Mouse (Mus musculus): ENCODE measurements around the gene Cep295. TPM values are rescaled to one million over a fixed set of nuclear protein-coding genes. Genes with fewer than 3 reads are reported as not detected.
A peak's percentile ranks its signal among the peaks of the same experiment; 100 is the strongest.
"Not testable (repeated sequence)": the region's sequence is repeated elsewhere in the genome, so short reads cannot be mapped to it uniquely, and the experiment has no call there.

Cep295 gene
- polyA plus RNA-seq, 2 experiments = 9.6 to 15.7 TPM

DNA sequence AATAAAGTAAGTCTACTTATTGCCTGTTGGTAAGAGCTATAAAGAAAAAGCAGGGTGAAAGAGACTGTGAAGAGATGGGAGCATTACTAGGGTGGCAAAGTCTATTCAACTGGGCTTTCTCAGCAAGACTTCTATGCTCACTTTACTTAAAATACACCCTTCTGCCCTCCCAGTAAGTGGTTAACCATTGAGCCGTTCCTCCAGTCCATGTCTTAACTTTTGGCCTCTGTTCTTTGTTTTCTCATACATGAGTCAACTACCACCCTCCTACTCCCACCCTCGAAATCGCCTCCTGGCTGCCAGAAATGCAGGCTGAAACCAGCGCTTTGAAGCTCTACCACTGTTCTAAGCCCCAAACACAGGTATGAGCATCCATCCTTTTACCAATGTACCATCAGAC, 19.8 kb downstream of the Cep295 start:
- no peak for TF ChIP-seq EP300 (IDR thresholded peaks at IDR 0.05; ENCODE audit: low read depth)
- no peak for TF ChIP-seq CTCF (IDR thresholded peaks at IDR 0.05; ENCODE audit: low read depth)
- Histone ChIP-seq H3K4me2 (ENCODE audit: low read depth) (no peak overlapping the region), H3K36me3 (replicated peaks; ENCODE audit: control insufficient read depth, insufficient read depth, low read depth) (peaks cover 68% of the 10 kb centered on the region), H3K9ac (replicated peaks) (no peak overlapping the region), H3K27ac (no peak overlapping the region), H3K9me3 (ENCODE audit: control insufficient read depth, low read length) (no peaks in the 10 kb centered on the region), H3K4me1 (replicated peaks; ENCODE audit: control insufficient read depth in 2 of 2, insufficient read depth in 2 of 2, low read length in 1 of 2) (no peaks in the 10 kb centered on the region), H3K27me3 (ENCODE audit: control insufficient read depth, insufficient read depth, low read length) (no peaks in the 10 kb centered on the region), H3K4me3 (ENCODE audit: insufficient read depth in 1 of 2, low read depth in 2 of 2, low read length in 2 of 2) (no peak overlapping the region)
- WGBS (ENCODE audit: insufficient replicate concordance) = 85% methylated on average over 4 of the region's 4 CpGs
- no peak for DNase-seq (ENCODE audit: low read depth in 3 of 3, low spot score in 3 of 3)
- no peak for ATAC-seq (ENCODE audit: insufficient read depth)

DNA sequence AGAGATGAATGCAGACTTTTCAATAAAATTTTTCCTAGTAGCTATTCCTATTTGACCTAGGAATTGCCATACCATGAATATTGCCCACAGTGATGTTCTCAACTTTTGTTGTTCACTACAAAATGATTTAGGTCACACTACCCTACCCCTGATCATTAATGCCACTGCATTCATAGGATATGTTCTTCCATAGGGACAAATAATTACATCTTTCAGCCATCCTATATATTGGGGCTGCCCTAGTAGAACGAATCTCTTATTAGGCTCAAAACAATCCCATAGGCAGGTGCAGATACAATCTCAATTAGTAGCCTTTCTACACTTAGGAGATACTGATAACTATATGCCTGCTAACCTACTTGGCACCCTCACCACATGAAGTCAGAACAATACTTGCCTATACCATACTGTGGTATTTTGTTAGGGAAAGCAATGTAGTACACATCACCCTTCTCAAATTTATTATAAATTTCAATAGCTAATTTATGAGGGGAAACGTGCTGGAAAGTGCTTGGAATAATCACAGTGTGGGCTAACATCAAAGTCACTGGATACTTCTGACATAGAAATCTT, 39.3 kb downstream of the Cep295 start:
- TF ChIP-seq CTCF (IDR thresholded peaks at IDR 0.05; ENCODE audit: low read depth) = no peak
- no peak for TF ChIP-seq EP300 (IDR thresholded peaks at IDR 0.05; ENCODE audit: low read depth)
- H3K36me3 ChIP-seq (replicated peaks; ENCODE audit: control insufficient read depth, insufficient read depth, low read depth) = peaks cover 58% of the 10 kb centered on the region

DNA sequence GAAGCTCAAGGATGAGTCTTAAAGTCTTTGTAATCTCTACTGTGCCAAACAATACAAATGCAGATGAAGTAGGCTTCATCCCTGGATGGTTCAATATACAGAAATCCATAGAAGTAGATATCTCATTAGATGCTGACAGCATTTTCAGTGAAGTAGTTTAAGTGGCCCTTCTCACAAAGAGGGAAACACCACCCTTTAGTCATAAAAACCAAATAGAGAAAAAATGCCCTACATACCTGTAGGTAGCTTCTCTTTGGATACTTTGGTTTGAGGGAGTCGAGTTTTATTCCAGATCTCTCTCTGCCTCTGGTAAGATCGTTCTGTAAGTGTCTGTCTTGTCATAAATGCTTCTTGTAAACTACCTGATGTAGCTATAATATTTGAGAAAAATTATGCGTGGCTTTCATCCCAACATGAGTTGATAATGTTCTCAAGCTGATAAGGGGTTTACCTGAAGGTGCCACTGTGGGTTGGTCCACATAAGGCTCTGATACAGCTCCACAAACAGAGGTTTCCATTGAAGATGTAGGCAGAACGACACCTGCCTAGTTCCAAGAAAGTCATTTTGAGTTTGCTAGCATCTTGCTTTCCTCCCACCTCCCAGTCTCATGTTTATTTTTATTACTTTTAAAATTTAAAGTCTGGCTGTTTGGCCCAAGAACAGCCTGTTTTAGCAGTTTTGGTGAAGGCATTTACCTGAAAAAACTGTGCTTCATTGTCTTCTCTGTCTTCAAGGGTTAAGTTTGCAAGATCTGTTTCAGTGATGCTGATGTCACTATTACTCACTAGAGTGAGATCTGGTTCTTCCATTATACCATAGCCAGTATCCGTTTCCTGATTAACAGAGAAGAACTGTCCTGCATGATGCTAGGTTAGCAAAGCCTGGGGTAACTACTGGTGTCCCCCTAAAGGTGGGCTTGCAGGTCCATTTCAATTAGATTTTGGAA, 40.1 kb downstream of the Cep295 start:
- H3K9ac ChIP-seq (replicated peaks) = no peak overlapping the region
- H3K27ac ChIP-seq = no peak overlapping the region
- 38% methylated on average over 5 of the region's 5 CpGs for WGBS (ENCODE audit: insufficient replicate concordance)
- H3K36me3 ChIP-seq (replicated peaks; ENCODE audit: control insufficient read depth, insufficient read depth, low read depth) = peaks cover 55% of the 10 kb centered on the region
- DNase-seq (ENCODE audit: low read depth in 3 of 3, low spot score in 3 of 3) (no peak), ATAC-seq (ENCODE audit: insufficient read depth) (no peak)
- TF ChIP-seq CTCF (IDR thresholded peaks at IDR 0.05; ENCODE audit: low read depth) (no peak), EP300 (IDR thresholded peaks at IDR 0.05; ENCODE audit: low read depth) (no peak)
- H3K9me3 ChIP-seq (ENCODE audit: control insufficient read depth, low read length) = no peaks in the 10 kb centered on the region
- H3K27me3 ChIP-seq (ENCODE audit: control insufficient read depth, insufficient read depth, low read length) = no peaks in the 10 kb centered on the region
- H3K4me1 ChIP-seq (replicated peaks; ENCODE audit: control insufficient read depth in 2 of 2, insufficient read depth in 2 of 2, low read length in 1 of 2) = no peaks in the 10 kb centered on the region
- no peak overlapping the region for H3K4me3 ChIP-seq (ENCODE audit: insufficient read depth in 1 of 2, low read depth in 2 of 2, low read length in 2 of 2)
- no peak overlapping the region for H3K4me2 ChIP-seq (ENCODE audit: low read depth)

More for the DNA sequence above, 39.3 kb downstream of the Cep295 start:
- H3K9ac ChIP-seq (replicated peaks) = no peak overlapping the region
- H3K4me1 ChIP-seq (replicated peaks; ENCODE audit: control insufficient read depth in 2 of 2, insufficient read depth in 2 of 2, low read length in 1 of 2) = no peaks in the 10 kb centered on the region
- no peak overlapping the region for H3K27ac ChIP-seq
- H3K9me3 ChIP-seq (ENCODE audit: control insufficient read depth, low read length) = no peaks in the 10 kb centered on the region
- DNase-seq (ENCODE audit: low read depth in 3 of 3, low spot score in 3 of 3) (no peak), ATAC-seq (ENCODE audit: insufficient read depth) (no peak)
- H3K4me3 ChIP-seq (ENCODE audit: insufficient read depth in 1 of 2, low read depth in 2 of 2, low read length in 2 of 2) = no peak overlapping the region
- no peak overlapping the region for H3K4me2 ChIP-seq (ENCODE audit: low read depth)
- no peaks in the 10 kb centered on the region for H3K27me3 ChIP-seq (ENCODE audit: control insufficient read depth, insufficient read depth, low read length)
- WGBS (ENCODE audit: insufficient replicate concordance) = 65% methylated on average over 2 of the region's 2 CpGs

DNA sequence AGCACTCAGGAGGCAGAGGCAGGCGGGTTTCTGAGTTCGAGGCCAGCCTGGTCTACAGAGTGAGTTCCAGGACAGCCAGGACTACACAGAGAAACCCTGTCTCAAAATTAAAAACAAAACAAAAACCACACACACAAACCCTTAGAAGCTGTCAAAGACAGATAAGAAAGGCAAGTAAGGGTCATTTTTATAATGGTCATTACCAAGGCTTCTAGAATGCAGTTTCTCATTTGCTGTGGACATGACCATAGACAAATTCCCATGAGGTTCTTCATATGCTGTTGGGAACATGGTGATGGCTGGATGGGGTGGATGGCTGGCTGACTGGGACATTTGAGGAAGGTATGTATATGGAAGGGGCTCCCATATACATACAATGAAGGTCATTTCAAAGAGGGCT, 41.3 kb downstream of the Cep295 start:
- H3K9me3 ChIP-seq (ENCODE audit: control insufficient read depth, low read length); H3K4me3 ChIP-seq (ENCODE audit: insufficient read depth in 1 of 2, low read depth in 2 of 2, low read length in 2 of 2); H3K27ac ChIP-seq; H3K9ac ChIP-seq (replicated peaks); H3K27me3 ChIP-seq (ENCODE audit: control insufficient read depth, insufficient read depth, low read length); H3K4me1 ChIP-seq (replicated peaks; ENCODE audit: control insufficient read depth in 2 of 2, insufficient read depth in 2 of 2, low read length in 1 of 2); H3K4me2 ChIP-seq (ENCODE audit: low read depth); DNase-seq (ENCODE audit: low read depth in 3 of 3, low spot score in 3 of 3): not testable (repeated sequence)
- peaks cover 57% of the 10 kb centered on the region for H3K36me3 ChIP-seq (replicated peaks; ENCODE audit: control insufficient read depth, insufficient read depth, low read depth)
- peak; percentile 21; the same call in 1 of the 2 replicates for ATAC-seq (ENCODE audit: insufficient read depth)
- 76% methylated on average over 2 of the region's 2 CpGs for WGBS (ENCODE audit: insufficient replicate concordance)

DNA sequence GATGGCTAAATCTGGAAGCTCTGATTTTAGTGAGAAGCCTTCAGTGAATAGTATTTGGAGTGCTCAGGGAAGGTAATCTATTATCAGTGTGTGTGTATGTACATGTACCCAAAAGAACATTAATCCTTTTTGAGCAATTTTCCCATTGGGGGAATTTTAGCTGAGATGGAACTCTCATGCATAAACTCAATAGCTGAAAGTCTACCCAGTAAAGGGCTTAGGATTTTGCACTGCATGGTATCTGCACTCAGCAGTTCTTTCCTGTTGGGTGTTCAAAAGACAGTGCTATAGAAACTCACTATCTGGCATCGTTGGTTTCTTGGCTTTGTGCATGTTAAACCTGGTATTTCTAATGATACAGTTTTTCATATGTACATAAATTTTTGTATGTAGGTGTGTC, 43.0 kb downstream of the Cep295 start:
- no peak overlapping the region for H3K4me2 ChIP-seq (ENCODE audit: low read depth)
- no peak overlapping the region for H3K4me3 ChIP-seq (ENCODE audit: insufficient read depth in 1 of 2, low read depth in 2 of 2, low read length in 2 of 2)
- WGBS (ENCODE audit: insufficient replicate concordance) = 90% methylated on average over 1 of the region's 1 CpGs
- no peak overlapping the region for H3K9ac ChIP-seq (replicated peaks)
- no peaks in the 10 kb centered on the region for H3K27me3 ChIP-seq (ENCODE audit: control insufficient read depth, insufficient read depth, low read length)
- H3K4me1 ChIP-seq (replicated peaks; ENCODE audit: control insufficient read depth in 2 of 2, insufficient read depth in 2 of 2, low read length in 1 of 2) = no peaks in the 10 kb centered on the region
- no peaks in the 10 kb centered on the region for H3K9me3 ChIP-seq (ENCODE audit: control insufficient read depth, low read length)
- H3K36me3 ChIP-seq (replicated peaks; ENCODE audit: control insufficient read depth, insufficient read depth, low read depth) = peaks cover 70% of the 10 kb centered on the region
- ATAC-seq (ENCODE audit: insufficient read depth) (no peak), DNase-seq (ENCODE audit: low read depth in 3 of 3, low spot score in 3 of 3) (no peak)
- no peak for TF ChIP-seq EP300 (IDR thresholded peaks at IDR 0.05; ENCODE audit: low read depth)
- no peak for TF ChIP-seq CTCF (IDR thresholded peaks at IDR 0.05; ENCODE audit: low read depth)
- H3K27ac ChIP-seq = no peak overlapping the region

Measured in liver, embryonic 14.5 days (tissue).